Mouse (Mus musculus) spleen, postnatal 4 days (tissue): ENCODE measurements around the gene Hmg20b.
A peak's percentile ranks its signal among the peaks of the same experiment; 100 is the strongest.

ENCODE experiments used
- DNase-seq, 2 experiments: peaks; one replicate each; pipeline ENCODE4 v3.0.0; 2022; ENCODE audit warnings: low spot score in 2 of 2

Hmg20b gene

GRCm38 (mm10) chr10:81305663-81306062 is 44.6 kb downstream of the Hmg20b start:
- DNase-seq = no peak

GRCm38 (mm10) chr10:81304597-81305238 is 45.6 kb downstream of the Hmg20b start:
- DNase-seq = peak; percentile 62 to 87

DNA sequence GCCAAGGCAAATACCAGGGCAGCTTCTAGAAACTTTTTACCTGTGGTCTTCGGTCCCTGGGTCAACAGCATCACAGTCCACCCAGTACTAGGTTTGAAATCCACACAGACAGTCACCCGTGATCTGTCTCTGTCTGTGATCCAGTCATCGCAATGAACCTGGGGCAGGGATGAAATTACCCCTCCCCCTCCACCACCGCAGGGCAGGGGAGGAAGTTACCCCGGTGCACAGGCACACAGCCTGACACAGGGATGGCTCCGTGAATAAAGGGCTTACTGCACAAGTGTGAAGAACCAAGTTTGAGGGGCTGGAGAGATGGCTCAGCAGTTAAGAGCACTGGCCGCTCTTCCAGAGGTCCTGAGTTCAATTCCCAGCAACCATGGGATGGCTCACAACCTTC is 46.5 kb downstream of the Hmg20b start:
- DNase-seq = no peak

GRCm38 (mm10) chr10:81303258-81303657 is 47.0 kb downstream of the Hmg20b start:
- DNase-seq = no peak

DNA sequence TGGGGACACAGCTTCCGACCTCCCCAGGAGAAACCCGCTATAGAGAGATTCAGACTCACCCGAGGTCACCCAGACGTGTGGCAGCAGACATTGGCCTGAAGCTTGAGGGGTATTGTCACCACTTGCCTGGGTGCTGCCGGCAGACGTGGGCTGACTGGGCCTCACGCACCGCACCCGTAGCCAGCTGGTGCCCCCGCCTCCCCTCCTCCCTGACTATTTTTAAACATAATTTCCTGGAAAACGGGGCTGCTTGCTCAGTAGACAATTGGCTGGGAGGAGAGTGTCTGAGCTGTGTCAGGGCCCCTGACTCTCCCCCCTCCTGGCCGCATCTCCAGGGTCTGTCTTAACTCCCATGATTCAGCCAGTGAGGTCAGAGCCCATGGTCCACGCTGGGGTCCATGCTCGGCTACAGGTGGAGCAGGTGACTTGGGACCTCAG is 47.5 kb downstream of the Hmg20b start:
- DNase-seq = no peak

DNA sequence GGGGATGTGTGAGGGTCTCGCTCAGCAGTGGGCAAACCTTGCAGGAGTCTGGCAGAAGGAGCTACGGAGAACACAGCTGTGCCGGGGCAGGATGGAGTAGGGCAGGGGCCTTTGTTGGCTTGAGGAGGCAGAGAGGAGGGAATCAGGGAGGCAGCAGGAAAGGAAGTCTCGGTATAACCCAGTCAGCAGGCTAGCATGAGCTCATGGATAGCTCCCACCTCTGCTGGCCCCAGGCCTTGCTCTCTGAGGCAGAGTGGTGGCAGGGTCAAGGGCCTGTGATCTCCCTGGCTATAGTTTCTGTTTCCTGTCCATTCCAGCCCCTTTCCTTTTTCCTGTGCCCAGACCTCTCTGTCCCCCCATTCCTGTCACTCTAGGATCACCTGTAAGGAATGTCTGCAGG is 48.0 kb downstream of the Hmg20b start:
- no peak for DNase-seq

- no peak for DNase-seq
Observed at GRCm38 (mm10) chr10:81301321-81301720, 49.0 kb downstream of the Hmg20b start.

- no peak for DNase-seq
Observed at GRCm38 (mm10) chr10:81300352-81300907, 49.9 kb downstream of the Hmg20b start.

DNA sequence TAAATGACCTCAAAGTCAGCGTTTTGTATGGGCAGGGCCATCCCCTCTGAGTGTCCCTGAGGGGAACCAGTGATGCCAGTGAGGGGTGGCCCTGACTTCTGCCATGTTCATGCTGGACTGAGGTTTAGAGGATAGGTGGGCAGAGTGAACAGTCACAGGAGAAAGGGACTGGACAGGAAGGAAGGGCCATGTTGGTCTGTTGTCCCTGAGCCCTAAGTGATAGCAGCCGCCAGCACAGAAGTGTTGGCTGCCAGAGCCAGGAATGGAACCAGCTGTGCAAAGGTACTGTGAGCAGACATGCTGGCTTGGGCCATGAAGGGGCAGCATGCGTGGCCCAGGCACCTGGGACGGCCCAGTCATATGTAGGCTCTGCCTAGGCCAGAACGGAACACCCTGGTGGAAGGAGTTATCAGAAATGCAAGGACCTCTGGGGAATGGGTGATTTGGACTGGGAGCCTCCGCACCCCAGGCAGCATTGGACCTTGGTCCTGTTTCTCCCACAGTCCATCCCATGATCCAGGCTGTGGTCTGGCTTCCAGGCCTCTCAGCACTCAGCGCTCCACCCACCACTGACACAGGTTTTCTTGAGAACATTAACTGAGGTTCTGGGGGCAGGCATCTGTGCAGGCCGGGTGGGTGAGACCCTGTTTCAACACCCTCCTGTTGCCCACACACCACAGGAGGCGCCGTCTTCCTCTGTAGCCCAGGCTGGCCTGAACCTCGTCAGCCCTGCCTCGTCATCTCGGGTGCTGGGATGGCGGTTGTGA is 50.5 kb downstream of the Hmg20b start:
- no peak for DNase-seq

GRCm38 (mm10) chr10:81298369-81299100 is 51.7 kb downstream of the Hmg20b start:
- DNase-seq = peak in 1 of 2 experiments; percentile 62

- DNase-seq = peak; percentile 56 to 79
Observed at GRCm38 (mm10) chr10:81297845-81298244, 52.4 kb downstream of the Hmg20b start.

DNA sequence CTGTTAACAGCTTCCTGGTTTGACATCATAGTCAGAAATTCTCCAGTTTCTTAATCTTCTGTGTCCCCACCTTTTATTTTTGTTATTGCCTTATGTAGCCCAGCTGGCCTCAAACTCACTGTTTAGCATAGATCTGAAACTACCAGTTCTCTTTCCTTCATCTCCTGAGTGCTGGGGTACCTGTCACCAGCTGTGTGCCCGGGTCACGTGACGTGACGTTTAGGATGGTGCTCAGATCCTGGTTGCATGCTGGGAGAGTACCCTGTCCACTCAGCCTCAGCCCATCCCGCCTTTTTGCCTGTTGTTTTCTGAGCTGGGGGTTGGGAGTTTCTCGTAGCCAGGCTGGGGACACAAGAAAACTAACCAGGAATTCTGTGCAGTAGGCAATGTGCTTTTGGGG is 53.0 kb downstream of the Hmg20b start:
- no peak for DNase-seq
